Mouse (Mus musculus) adrenal gland, adult 18-20 months (tissue): ENCODE measurements around the gene Ppfia1. TPM values are rescaled to one million over a fixed set of nuclear protein-coding genes. Genes with fewer than 3 reads are reported as not detected.
A peak's percentile ranks its signal among the peaks of the same experiment; 100 is the strongest.

ENCODE experiments used
- DNase-seq, 2 experiments: peaks; one replicate each; pipeline ENCODE4 v3.0.0; 2021 to 2022; ENCODE audit warnings: low spot score in 2 of 2
- total RNA-seq, 2 experiments: library from RNA; stranded (reverse); gene quantifications; 1 replicate in 1 of 2; 2 replicates in 1 of 2; pipeline ENCODE4 v1.2.3; 2021

Gene Ppfia1
- total RNA-seq, 2 experiments from 2014 or later, result 40.6 to 56.2 TPM

DNA sequence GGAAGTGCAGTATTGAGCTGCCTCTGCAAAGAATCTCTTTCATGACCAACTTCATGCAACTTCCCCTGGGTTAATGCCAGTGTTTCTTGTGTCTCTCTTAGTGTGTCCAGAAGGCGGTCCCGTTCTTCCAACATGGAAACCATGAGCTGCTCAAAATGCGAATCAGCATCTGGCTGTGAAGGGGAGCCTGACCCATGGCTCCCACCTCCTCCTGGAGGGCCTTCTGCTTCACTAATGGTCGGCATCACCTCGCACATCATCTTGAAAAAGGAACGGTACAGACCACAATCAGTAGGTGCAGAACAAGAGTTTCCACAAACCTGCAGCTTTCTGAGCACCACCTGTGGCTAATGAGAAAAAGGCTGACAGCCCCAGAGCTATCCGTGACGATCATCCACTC lies 1.3 kb downstream of the Ppfia1 start:
- no peak for DNase-seq

DNA sequence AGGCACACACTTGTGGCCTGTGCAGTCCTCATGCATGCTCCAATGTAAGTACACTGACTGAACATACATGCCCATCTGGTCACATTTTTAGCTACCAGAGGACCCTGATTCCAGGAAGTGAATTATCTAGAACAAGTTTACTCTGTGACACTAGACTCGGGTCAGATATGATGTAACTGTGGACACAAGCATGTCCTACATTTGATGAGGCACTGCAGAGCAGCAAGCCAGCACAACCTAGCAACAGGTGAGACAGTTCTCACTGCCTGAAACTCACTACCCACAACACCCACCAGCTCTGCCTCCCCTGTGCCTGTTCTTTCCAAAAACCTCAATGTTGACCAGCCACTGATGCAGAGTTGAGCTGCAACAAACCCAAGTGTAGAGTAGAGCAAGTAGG lies 2.7 kb downstream of the Ppfia1 start:
- no peak for DNase-seq

DNA sequence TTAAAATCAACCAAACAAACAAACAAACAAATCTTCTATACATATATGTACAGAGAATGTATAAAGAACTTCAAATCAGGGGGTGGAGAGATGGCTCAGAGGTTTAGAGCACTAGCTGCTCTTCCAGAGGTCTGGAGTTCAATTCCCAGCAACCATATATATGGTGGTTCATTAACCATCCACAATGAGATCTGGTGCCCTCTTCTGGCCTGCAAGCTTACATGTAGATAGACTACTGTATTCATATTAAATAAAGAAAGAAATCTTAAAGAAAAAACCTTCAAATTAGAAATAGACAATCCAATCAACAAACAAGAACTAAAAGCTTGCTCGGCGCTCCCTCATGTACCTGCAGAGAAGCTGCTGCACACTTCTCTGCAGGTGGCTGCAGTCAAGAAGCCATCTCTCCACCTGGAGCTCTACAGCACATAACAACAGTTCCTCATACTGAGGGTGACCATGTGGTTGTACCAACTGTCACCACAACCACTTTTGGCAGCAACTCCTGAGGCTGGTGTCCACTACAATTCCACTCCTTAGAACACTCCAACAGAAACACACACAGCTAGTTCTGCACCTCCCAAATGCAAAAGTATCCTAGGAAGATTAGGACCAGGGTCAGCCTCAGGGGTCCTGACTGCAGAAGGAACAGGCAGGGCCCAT lies 3.5 kb downstream of the Ppfia1 start:
- DNase-seq, result no peak

DNA sequence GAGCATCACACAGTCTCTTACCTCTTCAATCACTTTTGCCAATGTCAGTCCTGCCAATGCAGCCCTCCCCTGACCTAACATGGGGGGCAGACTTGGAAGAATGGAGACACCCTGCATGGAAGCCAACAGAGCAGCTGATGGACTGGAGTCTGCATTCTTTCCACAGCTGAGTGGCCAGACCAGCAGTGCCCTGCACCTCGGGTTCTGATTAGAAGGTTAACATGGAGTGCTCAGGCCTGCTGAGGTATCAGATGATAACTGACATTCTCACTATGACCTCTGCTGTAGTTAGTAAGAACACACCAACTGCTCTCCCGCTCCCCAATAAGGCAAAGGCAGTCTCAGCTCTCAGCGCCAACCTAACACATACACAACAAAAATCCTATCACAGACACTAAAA lies 8.3 kb downstream of the Ppfia1 start:
- no peak for DNase-seq

DNA sequence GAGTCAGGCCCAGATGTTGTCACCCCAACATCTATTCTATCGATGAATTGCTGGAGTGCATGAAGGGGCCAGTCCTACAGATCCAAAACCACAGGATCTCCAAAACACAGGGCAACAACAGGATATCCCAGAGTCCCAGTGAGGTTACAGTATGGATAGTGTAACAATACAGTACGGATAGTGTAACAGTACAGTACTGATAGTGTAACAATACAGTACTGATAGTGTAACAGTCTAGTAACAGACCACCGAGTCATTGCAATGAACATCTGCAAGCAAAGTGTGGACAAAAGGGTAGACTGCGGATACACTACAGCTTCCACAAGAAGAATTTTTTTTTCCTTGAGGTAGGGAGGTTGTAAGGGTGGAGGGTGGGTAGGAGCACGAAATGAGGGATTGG lies 12.2 kb downstream of the Ppfia1 start:
- DNase-seq, result no peak

DNA sequence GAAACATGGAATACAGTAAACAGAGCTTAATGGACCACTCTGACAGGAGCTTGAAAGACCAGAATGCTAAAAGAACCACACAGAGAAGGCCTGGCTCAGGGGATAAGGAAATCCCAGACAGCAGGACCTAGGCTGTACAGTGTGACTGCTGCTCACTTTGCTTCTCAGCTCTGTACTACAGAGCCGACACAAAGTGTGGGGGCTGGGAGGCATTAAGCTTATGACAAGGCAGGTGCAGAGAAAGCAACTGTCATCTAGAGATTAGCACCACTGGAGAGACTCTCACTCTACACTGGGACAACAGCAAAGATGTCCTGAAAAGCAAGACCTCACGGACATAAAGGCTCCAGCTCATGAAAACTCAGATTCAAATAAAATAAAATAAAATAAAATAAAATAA lies 14.4 kb downstream of the Ppfia1 start:
- DNase-seq, result no peak

DNA sequence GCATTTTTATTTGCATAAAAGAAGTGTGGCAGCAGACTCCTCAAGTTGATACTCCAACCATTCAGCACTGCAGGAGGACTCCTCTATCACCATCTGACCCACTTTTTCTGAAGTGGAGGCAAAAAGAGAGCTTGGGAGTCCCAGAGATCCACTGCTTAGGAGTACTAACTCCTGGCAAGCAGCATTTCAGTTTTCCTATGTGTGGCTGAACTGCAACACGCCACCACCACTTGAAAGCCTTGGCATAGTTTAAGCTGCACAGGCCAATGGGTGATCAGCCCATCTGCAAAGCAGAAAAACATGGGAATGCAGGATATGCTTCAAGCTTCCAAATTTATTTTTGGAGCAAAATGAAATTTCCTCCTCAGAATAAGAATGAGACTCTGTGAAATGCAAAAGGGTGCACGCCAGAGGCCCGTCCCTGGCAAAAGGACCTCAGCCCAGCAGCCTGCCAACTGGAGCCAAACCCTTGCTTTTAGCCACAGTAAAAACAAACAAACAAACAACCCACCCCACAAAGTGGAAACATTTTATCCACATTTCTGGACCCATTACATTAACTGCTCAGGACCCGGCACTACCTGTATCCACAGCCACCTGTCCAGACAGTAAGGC lies 15.4 kb downstream of the Ppfia1 start:
- DNase-seq, result no peak

DNA sequence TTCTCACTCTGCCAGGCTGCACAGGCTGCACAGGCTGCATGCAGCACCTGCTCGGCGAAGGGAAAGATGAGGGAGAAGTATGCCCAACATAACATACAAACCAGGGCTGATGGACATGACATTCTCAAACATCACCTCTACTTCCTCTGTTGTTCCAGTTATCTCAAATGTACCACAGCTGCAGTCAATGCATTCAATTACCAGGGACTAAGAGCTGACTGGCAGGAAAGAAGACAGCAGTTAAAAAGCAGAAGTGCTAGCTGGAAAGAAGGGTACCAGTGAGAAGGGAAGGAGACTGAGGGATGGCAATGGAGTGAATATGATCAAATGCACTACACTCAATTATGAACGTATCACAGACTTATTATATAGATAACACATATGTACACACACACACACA lies 17.2 kb downstream of the Ppfia1 start:
- DNase-seq, result no peak

DNA sequence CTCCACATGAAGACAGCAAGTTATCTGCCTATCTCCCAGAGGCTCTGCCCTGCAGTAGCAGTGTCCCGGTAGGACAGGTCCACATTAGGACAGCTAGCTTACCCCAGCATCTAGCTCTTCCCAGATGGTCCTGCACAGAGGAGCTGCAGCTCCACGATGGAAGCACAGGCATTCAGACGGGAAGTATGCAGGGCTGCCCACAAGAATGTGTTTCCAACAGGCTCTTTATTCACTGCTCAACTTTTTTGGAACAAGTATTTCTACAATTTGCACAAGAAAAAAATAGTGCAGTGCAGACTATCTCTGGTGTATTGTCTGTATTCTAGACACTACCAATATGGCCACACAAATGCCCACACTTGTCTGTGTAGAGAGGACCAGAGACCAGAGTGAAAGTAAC lies 18.8 kb downstream of the Ppfia1 start:
- no peak for DNase-seq

DNA sequence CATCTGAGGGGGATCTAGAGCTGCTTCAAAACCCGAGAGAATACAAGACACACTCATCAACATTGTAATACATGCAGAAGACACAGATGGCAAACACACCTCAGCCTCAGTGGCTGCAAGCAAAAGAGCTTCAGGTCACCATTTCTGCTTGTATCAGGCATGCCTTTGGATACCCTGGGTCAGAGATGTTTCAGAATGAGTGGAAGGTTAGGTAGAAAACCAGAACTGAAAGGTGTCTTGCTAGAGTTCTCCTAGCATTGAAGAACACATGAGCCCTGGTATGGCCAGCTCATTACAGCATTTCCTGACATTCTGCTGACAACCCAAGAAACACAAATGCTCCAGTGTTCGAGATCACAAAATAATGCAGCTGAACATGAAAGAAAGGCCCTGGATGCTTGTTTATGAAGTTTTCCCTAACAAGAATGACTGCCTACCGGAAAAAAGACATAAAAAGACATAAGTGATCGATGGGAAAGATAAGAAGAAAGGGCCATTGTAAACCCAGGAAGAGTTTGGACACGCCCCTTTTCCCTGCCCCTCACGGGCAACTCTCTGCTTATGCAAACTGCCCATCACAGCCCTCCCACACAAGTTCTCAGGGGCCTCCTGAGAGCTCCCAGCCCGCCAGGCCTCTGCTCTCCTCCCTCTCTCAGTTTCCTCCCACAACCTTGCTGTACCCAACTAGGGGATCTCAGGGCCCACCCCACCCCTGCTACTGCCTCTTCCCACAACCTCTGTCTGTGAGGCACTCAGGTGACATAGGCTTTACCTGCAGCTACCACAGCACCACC lies 21.7 kb downstream of the Ppfia1 start:
- DNase-seq, result no peak

DNA sequence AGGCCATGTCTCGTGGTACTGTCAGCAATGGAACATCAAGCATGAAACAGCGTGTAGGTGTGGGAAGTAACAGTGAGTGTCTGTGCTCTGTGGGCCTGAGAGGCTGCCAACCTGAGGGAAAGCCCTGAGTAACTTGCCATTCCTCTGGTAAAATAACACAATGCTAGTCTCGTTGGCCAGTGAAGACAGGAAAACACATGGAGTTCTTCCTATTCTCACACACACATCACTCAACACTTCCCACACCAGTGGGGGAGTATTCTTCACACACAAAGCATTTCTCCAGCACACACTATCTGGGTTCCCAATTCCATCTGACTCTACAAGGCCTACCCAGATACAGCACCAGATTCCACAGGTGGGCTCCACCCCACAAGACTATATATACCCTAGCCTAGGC lies 23.7 kb downstream of the Ppfia1 start:
- no peak for DNase-seq

DNA sequence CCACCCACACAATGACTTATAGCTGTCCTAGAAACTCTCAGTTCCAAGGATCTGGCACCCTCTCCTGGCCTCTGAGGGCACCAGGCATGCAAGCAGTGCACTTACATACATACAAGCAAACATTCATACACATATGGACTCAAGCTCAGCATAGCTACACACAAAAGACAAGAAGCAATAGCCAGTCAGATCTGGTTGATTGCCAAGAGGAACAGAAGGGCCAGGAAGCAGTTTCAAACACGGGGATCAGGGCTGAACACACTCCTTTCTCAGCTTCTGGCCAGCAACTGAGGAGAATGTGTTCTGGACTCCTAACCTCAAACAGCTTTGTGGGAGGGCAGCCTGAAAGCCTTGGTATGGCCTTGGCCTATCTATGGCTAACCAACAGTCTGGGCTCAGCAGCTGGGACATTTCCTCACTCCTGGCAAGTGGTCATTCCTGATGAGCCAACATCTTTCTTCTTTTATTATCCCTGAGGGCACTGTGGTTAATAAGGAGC lies 25.8 kb downstream of the Ppfia1 start:
- DNase-seq, result peak; percentile 31 to 44

DNA sequence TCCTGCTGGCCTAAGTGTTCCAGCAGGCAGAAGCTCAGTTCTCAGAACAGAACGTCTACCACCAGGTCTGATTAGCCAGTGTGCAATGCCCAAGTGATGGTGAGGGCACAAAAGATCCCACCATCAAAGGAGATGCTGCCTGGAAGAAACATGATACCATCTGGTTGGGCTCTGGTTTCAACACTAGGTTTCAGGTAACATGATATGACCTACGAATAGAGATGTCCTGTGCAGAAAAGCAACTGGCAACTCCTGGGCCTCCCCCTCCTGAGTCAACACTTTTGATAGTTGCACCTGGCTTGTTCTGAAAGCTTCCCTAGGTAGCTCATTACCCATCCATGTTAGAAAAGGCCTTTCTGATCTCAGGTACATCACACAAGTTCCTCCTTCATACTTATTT lies 26.9 kb downstream of the Ppfia1 start:
- DNase-seq, result no peak

DNA sequence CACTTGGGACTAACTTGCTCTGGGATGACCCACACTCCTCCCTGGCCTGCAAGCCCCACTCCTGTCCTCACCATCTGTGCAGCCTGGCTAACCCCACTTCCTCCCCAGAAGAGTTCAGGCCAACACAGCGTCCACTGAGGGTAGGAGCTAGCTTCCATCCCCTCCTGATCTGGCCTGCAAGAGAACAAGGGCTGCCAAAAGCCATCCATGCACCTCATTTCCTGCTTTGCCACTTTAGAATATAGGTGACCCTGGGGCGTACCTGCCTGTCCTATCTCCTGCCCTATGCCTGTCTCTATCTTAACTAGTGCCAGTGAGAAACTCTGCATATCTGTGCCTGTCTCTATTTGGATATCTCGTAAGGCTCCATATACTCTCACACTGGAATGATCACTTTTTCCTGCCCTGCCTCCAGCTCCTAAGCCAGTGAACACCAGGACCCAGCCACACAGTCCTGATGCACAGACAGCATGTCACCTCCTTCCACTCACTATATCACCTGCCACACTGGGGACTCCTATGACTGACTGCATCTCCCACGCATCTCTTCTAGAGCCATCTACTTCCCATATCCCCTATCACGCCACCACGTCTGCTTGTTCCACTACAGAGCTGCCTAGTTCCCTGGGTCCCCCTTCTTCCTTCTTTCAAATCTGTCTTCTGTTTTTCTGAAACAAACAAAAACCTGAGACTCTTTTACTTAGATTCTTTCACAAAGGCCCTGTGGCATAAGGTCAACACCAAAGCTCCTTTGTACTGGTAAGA lies 28.9 kb downstream of the Ppfia1 start:
- DNase-seq, result no peak

DNA sequence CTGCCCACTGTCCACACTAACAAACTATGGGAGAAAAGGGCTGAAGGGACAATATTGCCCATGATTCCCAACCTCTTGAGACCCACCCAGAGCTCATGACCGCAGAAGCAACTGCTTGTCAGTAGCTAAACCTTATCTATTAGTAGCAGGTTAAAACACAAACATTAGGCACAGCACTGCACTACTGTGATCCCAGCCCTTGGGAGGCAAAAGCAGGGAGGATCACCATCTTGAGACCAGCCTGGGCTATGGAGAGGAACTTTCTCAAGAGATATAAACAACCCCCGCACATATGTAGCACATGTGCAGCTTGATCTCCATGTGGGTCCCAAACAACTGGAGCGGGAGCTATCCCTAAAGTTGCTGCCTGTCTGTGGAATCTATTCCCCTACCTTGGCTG lies 30.1 kb downstream of the Ppfia1 start:
- DNase-seq, result no peak

DNA sequence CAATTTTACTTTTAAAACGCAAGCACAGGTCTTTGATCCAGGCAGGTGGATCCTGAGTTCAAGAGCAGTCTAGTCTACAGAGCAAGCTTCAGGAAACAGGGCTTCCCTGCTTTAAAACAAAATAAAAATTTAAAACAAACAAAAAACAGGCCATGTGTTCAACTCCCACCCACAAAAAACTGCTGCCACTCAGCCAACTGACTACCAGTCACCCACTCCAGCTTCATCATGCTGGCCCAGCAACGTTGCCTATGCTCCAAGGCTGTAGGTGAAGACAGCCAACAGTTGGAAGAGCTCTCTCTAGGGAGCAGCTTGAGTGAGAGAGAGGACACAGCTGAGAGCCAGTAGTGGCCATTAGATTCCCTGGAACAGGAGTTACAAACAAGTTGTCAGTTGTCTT lies 31.6 kb downstream of the Ppfia1 start:
- no peak for DNase-seq

DNA sequence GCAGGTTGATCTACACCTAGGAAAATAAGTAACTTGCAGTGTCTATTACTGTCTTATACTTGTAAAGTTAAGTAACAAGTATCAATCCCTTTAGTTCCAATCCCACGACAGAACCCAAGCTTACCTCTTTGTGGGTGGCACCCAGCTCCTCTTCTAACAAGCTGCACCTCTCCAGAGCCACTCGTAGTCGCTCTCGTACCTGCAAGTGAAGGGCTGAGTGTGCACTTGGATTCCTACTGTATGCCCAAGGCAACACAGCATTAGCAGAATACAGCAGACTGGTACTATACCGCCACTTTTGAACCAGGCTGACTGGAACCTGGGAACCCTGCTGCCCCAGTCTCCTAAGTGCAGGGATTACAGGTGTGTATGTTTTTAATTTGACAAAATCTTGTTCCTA lies 33.7 kb downstream of the Ppfia1 start:
- no peak for DNase-seq

DNA sequence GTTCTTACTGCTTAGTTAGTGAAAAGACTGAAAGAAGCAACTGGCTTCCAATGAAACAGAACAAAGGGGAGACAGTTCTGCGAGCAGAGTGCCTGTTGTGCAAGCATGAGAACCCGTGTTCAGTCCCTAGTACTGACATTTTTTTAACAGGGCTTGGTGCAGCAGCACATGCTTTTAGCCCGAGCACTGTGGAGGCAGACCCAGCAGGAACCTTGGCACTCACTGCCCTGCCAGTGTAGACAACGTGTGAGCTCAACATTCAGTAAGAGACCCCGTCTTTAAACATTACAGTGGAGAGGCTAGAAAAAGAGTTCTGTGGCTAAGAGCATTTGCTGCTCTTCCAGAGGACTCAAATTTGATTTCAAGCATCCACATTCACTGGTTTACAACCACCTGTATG lies 36.8 kb downstream of the Ppfia1 start:
- no peak for DNase-seq

DNA sequence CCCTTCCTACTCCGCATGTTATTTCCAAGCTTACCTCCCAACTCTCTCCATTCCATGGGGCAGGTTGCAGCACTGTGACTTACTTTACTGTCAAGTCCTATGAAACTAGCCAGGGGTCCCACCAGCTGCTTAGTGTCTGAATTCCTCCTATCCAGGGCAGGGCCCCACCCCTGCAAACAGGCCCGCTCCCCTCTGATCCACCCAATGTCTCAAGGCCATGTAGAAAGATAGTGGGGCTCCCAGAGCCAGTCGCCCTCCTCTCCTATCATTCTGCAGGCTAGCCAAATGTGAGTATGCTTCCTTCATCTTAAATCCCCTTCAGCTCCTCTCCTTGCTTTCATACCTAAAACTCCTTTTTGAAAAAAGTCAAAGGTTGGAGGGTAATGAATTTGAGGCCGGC lies 44.4 kb downstream of the Ppfia1 start:
- DNase-seq, result no peak

DNA sequence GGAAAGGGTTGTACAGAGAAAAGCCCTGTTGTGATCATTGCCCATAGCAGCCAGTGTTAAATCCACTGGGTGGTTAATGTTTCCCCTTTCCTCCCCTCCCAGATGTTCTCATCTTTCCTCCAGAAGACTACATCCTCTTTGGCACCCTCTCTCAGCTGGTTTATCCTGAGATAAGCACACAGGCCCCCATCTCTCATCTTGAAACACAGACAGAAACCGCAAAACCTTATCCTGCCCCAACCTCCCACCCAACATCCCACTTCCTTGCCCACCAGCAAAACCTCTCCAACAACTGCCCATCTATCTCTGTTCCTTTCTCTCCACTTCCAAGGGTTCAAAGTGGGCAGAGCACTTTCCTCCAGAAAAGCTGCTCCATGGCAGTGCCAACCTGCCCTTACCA lies 46.7 kb downstream of the Ppfia1 start:
- no peak for DNase-seq

DNA sequence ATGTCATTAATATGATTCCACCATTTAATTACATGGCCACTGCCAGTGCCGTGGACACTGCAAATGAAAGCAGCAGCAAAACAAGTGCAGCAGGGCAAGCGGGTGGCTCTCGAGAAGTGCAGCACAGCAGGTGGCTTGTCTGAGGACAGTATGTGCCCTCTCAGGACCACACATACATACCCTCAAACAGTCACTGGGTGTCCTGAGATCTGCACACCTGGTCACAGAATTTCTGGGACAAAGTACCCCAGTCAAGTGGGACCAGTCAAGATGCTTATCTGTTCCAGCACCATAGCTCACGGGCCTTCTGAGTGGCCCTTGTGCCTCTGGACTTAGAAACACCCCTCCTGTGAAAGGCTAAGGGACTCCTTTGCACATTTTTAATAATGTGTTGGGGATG lies 49.6 kb downstream of the Ppfia1 start:
- no peak for DNase-seq

DNA sequence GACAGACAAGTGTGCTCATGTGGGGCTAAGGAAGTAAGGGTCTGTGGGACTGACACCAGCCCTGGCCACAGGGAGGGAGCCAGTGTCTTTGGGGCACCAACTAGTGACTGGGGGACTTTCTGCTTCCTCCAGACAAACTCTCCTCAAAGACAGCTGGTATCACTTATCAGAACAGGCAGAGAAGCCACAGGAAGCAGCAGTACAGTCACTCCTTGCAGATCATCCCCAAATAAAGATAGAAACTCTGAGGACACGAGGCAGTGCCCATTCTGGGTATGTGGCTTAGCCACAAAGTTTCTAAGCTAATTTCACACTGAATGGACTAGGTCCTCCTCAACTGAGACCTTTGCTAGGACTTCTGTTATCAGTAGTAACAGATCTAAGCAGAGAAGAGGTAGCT lies 60.6 kb downstream of the Ppfia1 start:
- no peak for DNase-seq
